Mouse (Mus musculus): ENCODE measurements around the gene Sumo3.

The Sumo3 gene

GRCm38 (mm10) chr10:77589117-77589516 lies 16.8 kb upstream of the Sumo3 start:
- in situ Hi-C loops (cut with MboI, MseI) = no loop called here

GRCm38 (mm10) chr10:77589749-77590148 lies 16.1 kb upstream of the Sumo3 start:
- in situ Hi-C loops (cut with MboI, MseI) = no loop called here

DNA sequence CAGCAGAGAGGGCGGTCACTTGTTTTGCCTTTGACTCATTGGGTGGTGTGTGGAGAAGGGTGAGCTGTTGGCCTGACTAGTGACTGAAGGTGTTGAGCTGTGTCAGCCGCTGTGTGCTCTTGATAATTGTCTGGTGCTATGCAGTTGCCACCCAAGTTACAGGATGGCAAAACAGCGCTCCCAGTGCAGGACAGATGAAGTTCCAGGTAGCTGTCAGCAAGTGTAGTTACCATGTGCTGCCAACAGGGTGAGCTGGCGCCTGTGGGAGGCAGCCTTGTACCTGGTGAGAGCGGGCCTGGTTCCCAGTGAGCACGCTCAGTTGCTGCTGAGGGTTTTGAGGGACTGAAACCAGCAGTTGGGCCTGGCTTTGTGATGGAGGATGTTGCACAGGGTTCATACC lies 15.1 kb upstream of the Sumo3 start:
- in situ Hi-C loops (cut with MboI, MseI) = no loop called here

GRCm38 (mm10) chr10:77591546-77591945 lies 14.4 kb upstream of the Sumo3 start:
- in situ Hi-C loops (cut with MboI, MseI) = no loop called here

- in situ Hi-C loops (cut with MboI, MseI) = no loop called here
These were observed 9.8 kb upstream of the Sumo3 start for GRCm38 (mm10) chr10:77596060-77596459.

DNA sequence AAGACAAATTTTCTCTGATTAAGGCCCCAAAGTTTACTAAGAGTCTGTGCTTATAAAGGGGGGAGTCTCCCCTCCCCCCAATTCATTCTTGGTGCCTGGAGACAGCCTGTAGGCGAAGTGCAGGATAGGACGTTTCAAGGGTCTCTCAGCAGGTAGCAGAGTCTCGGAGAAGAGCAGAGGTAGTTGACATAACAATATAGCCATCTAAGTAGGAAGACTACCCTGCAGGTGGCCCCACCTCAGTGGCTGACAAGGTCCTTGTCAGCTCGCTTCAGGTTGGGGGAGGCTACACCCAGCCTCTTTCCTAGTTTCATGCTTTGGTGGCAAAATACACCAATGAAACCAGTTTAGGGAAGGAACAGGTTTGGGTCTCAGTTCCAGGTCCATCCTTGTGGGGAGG lies 2.9 kb upstream of the Sumo3 start:
- in situ Hi-C loops (cut with MboI, MseI) = loop anchor here (5.0 kb wide), 1 partner anchor 86 kb away; the partner anchor contains the start of gene Fam207a

- in situ Hi-C loops (cut with MboI, MseI) = loop anchor here (5.0 kb wide), 1 partner anchor 87 kb away; the partner anchor contains the start of gene Fam207a
These were observed 1.8 kb upstream of the Sumo3 start for GRCm38 (mm10) chr10:77604111-77604510.

DNA sequence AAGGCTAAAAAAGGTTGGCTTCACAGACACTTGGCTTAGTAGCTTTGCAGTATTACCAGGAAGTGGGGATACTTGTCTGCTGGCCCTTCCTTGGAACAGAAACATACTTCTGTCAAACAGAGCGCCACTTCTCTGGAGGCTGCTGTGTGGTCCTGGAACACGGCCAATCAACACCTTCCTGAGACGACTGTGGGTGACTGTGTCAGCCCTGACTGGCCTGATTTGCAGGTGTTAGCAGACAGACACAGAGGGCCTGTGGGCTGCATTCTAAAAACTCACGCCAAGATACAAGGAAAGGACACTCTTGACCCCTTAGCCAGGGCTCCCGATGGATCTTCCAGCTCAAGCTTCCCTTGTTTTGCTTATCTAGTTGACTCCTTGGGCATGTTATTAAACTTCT lies 939 bp upstream of the Sumo3 start:
- in situ Hi-C loops (cut with MboI, MseI) = loop anchor here (5.0 kb wide), 1 partner anchor 88 kb away; the partner anchor contains the start of gene Fam207a

GRCm38 (mm10) chr10:77605368-77605767 lies 529 bp upstream of the Sumo3 start:
- in situ Hi-C loops (cut with MboI, MseI) = no loop called here

GRCm38 (mm10) chr10:77606855-77607254 lies 958 bp downstream of the Sumo3 start:
- in situ Hi-C loops (cut with MboI, MseI) = no loop called here

DNA sequence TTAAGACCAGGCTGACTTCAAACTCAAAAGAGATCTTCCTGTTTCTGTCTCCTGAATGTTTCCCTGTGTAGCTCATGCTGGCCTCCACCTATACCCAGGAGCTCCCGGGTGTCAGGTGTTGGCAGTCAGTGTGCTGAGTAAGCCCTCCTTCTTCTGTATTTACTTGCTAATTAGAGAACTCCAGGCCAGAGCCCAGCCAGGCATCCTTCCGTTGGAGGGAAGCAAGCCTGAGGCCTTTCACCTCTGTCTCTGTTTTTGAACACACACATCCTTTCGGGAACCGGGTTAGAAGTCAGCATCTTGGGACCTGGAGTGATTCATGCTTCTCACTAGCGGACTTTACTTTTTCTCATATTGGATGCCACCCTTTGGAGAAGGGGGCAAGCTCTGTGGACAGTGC lies 1.5 kb downstream of the Sumo3 start:
- in situ Hi-C loops (cut with MboI, MseI) = no loop called here

- in situ Hi-C loops (cut with MboI, MseI) = no loop called here
These were observed 2.7 kb downstream of the Sumo3 start for GRCm38 (mm10) chr10:77608589-77608988.

DNA sequence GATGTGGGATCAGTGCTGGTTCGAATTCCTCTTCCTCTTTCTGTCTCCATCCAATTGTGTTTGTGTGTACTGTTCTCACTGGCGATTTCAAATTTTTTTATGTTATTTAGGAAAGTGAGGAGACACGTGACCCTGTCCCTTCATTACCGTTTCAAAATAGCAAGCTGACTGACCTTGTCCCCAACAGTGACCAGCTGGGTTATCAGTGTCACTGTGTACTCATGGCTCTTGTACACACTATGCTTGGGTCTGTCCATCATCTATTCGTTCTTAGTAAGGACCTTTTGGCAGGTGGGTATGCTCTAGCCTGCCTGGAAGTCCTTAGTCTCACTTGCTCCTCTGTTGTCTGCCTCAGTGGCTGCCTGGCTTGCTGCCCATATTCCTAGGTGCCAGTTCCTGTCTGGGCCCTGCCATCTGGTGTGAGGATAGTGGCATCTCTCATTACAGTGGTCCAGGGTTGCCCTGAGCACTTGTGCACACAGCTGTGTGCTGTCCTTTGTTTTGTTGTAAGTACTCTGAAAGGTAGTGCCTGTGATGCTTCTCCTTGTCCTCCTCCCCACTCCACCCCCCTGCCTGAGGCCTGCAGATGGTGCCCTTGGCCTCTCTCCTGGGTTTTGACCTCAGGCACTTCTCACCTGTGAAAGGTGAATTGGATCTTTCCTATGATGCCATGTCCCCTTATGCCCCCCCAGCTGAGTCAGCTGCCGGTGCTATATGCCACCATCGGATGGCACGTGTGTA lies 4.5 kb downstream of the Sumo3 start:
- in situ Hi-C loops (cut with MboI, MseI) = no loop called here

DNA sequence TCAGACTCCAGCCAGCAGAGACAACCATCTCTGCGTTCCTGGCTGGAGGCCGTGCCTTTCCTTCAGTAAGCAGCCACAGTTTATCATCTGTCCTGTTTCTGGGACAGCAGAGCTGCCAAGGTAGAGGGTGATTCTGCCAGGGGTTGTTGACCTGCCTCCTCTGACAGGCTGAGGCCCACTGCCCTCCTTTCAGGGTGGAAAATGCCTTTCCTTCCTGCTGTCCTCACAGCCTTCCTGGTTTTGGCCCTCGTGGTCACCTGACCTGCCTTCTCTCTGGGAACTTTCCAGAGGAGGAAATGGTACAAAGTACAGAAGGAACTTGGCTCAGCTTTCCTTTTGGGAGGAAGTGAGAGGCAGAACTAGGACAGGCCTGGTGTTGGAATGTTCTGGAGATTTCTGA lies 7.5 kb downstream of the Sumo3 start:
- in situ Hi-C loops (cut with MboI, MseI) = no loop called here

GRCm38 (mm10) chr10:77615647-77616046 lies 9.8 kb downstream of the Sumo3 start:
- in situ Hi-C loops (cut with MboI, MseI) = no loop called here

- in situ Hi-C loops (cut with MboI, MseI) = no loop called here
These were observed 10.3 kb downstream of the Sumo3 start for GRCm38 (mm10) chr10:77616166-77616565.

DNA sequence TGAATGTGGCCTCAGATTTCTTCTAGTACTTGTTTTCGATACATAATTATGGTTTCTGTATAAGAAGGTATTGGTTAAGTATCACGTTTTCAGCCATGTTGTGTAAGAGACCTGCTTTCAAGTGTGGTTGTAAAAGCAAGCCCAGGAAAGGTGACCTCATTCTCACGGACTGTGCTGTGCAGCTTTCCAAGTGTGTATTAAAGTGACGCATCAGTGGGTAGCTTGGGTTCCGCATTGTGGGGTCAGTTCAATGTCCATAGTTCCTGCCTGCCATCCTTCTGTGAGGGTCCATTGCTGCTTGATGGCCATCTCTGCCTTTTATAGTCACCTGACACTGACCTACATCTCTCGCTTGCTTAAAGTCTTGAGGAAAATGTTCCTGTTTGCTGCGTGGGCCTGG lies 11.0 kb downstream of the Sumo3 start:
- in situ Hi-C loops (cut with MboI, MseI) = no loop called here

DNA sequence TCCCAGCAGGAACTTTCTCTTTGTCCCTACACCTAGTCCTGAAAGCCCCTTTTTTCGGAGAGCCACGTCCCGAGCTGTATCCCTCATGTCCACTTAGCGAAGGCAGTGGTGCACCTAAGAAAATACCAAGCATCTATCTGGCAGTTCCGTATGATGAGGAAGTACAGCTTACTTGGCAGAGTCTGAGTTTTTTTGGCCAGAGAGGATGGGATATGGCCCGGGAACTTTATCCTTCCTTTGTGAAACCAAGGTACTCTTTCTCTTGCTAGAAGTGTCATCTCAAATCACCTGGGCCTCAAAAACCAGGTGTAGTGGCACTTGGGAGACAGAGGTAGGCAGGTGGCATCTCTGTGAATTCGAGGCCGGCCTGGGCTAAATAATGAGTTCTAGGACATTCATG lies 15.6 kb downstream of the Sumo3 start:
- in situ Hi-C loops (cut with MboI, MseI) = no loop called here

DNA sequence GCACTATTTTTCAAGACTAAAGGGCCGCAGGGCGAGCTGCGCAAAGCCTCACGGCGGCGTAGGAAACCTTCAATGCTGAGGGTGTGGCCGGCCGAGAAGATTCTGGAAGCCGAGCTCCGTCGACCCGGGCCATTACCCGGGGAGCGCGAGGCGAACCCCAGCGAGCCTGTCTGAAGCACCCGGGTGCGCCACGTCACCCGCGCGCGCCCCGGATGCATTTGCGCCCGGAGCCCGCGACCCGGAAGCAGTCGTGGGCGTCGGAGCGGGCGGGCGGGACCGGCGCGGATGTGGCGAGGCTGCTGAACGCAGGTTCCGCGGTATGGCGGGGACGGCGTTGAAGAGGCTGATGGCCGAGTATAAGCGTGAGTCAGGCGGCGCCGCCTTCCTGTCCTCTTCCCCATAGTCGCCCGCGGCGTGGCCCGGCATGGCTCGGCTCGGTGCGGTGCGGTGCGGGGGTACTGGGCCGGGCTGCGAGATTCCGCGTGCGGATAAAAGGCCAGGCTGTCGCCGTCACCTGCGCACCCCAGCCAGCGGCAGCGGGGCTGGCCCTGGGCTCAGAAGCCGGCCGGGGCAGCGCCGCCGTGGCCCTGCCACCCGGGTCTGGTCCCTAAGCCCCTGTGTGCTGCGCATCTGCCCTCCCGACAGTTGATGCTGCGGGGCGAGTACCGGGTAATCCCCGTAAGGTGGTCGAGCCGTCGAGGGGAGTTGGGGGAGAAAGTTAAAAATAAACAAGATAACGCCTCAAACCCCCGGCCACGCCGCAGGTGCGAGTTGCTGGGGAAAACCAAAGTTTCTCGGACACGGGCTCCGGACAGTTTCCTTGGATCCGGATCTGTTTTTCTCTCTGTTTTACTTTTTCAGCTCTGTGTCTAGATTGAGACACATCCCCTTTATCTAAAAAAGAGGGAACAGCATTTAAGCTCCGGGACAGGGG lies 16.4 kb downstream of the Sumo3 start, which contains the start of gene Ube2g2:
Gene Ube2g2 (plus strand): TSS at position 221 of the 934 bp plus-strand sequence.
- in situ Hi-C loops (cut with MboI, MseI) = no loop called here

GRCm38 (mm10) chr10:77623069-77623492 lies 17.2 kb downstream of the Sumo3 start:
- in situ Hi-C loops (cut with MboI, MseI) = no loop called here

GRCm38 (mm10) chr10:77623639-77624400 lies 17.9 kb downstream of the Sumo3 start:
- in situ Hi-C loops (cut with MboI, MseI) = no loop called here

DNA sequence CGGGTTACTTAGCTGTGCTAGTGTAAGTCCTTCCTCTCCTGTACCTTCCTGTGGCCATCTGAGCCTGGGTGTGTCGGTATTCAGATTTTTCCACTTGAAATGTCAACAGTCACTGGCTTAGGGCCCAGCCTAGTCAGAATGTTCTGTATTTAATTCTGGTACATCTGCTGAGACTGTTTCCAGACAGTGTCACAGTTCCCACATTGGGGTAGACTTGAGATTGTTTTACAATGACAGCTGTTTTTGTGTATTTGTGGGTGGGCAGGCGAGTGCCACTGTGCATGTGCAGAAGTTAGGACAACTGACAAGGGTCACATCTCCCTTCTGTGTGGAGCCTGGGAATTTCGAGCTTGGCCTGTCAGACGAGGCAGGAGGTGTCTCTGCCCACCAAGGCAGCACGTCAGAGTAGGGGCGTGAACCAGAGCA lies 18.7 kb downstream of the Sumo3 start:
- in situ Hi-C loops (cut with MboI, MseI) = no loop called here
